Mouse (Mus musculus): ENCODE data around the gene Tmem115. TPM values are rescaled to one million over a fixed set of nuclear protein-coding genes. Genes with fewer than 3 reads are reported as not detected.

The Tmem115 gene
- total RNA-seq, 2 experiments from 2014 or later, result 43.7 to 49.9 TPM

GRCm38 (mm10) chr9:107521711-107522399, 11.9 kb upstream of the Tmem115 start:
- DNase-seq, result peak; percentile 54 to 68

- DNase-seq, result no peak
Observed at GRCm38 (mm10) chr9:107522400-107522711, 11.4 kb upstream of the Tmem115 start.

GRCm38 (mm10) chr9:107526198-107527026, 7.3 kb upstream of the Tmem115 start:
- peak; percentile 81 to 82 for DNase-seq

GRCm38 (mm10) chr9:107534408-107535202, 860 bp downstream of the Tmem115 start:
- DNase-seq, result peak in 1 of 2 experiments; percentile 62

GRCm38 (mm10) chr9:107538231-107538630, 4.5 kb downstream of the Tmem115 start:
- no peak for DNase-seq

- DNase-seq, result no peak
Observed at GRCm38 (mm10) chr9:107538711-107539110, 5.0 kb downstream of the Tmem115 start.

- DNase-seq, result no peak
Observed at GRCm38 (mm10) chr9:107539940-107540339, 6.2 kb downstream of the Tmem115 start.

- no peak for DNase-seq
Observed at GRCm38 (mm10) chr9:107540420-107540819, 6.7 kb downstream of the Tmem115 start.

GRCm38 (mm10) chr9:107541005-107541404, 7.3 kb downstream of the Tmem115 start:
- DNase-seq, result no peak

- peak; percentile 96 for DNase-seq
Observed at GRCm38 (mm10) chr9:107541474-107542351, 8.0 kb downstream of the Tmem115 start, which contains the start of the genes Cyb561d2 and Nprl2. TSS of gene Cyb561d2 (minus strand) at chr9:107542193. TSS of gene Nprl2 (plus strand) at chr9:107542226.

GRCm38 (mm10) chr9:107542352-107542686, 8.6 kb downstream of the Tmem115 start:
- no peak for DNase-seq

- no peak for DNase-seq
Observed at GRCm38 (mm10) chr9:107542721-107543120, 9.0 kb downstream of the Tmem115 start.

GRCm38 (mm10) chr9:107543299-107543698, 9.6 kb downstream of the Tmem115 start:
- no peak for DNase-seq

GRCm38 (mm10) chr9:107544196-107544700, 10.5 kb downstream of the Tmem115 start:
- no peak for DNase-seq

- no peak for DNase-seq
Observed at GRCm38 (mm10) chr9:107544729-107545128, 11.0 kb downstream of the Tmem115 start.

- DNase-seq, result no peak
Observed at GRCm38 (mm10) chr9:107545199-107545598, 11.5 kb downstream of the Tmem115 start.

- DNase-seq, result peak; percentile 77 to 84
Observed at GRCm38 (mm10) chr9:107545602-107546001, 11.9 kb downstream of the Tmem115 start.

GRCm38 (mm10) chr9:107547026-107547425, 13.3 kb downstream of the Tmem115 start, which contains the start of gene Zmynd10:
TSS of gene Zmynd10 (plus strand) at chr9:107547298.
- peak; percentile 93 to 94 for DNase-seq

- no peak for DNase-seq
Observed at GRCm38 (mm10) chr9:107547957-107548356, 14.2 kb downstream of the Tmem115 start.

- DNase-seq, result no peak
Observed at GRCm38 (mm10) chr9:107548820-107549219, 15.1 kb downstream of the Tmem115 start.

Data from adrenal gland, postnatal 36 days (tissue).